Mouse (Mus musculus): ENCODE results near the gene Hdhd5.

Hdhd5 gene

GRCm38 (mm10) chr6:120483211-120483626, 47.9 kb downstream of the Hdhd5 start:
- DNase-seq (ENCODE audit: low read depth, low spot score) = no peak

GRCm38 (mm10) chr6:120482756-120483155, 48.4 kb downstream of the Hdhd5 start:
- no peak for DNase-seq (ENCODE audit: low read depth, low spot score)

- DNase-seq (ENCODE audit: low read depth, low spot score) = no peak
Observed at GRCm38 (mm10) chr6:120482021-120482420, 49.1 kb downstream of the Hdhd5 start.

- no peak for DNase-seq (ENCODE audit: low read depth, low spot score)
Observed at GRCm38 (mm10) chr6:120481538-120481937, 49.6 kb downstream of the Hdhd5 start.

GRCm38 (mm10) chr6:120480361-120480760, 50.8 kb downstream of the Hdhd5 start:
- DNase-seq (ENCODE audit: low read depth, low spot score) = no peak

- DNase-seq (ENCODE audit: low read depth, low spot score) = peak; percentile 41
Observed at GRCm38 (mm10) chr6:120479302-120479701, 51.8 kb downstream of the Hdhd5 start.

GRCm38 (mm10) chr6:120475288-120475687, 55.8 kb downstream of the Hdhd5 start:
- no peak for DNase-seq (ENCODE audit: low read depth, low spot score)

GRCm38 (mm10) chr6:120473427-120473826, 57.7 kb downstream of the Hdhd5 start:
- DNase-seq (ENCODE audit: low read depth, low spot score) = peak; percentile 48

- DNase-seq (ENCODE audit: low read depth, low spot score) = no peak
Observed at GRCm38 (mm10) chr6:120472455-120473140, 58.5 kb downstream of the Hdhd5 start.

GRCm38 (mm10) chr6:120471991-120472441, 59.1 kb downstream of the Hdhd5 start:
- no peak for DNase-seq (ENCODE audit: low read depth, low spot score)

- peak; percentile 34 for DNase-seq (ENCODE audit: low read depth, low spot score)
Observed at GRCm38 (mm10) chr6:120470666-120471065, 60.5 kb downstream of the Hdhd5 start.

- DNase-seq (ENCODE audit: low read depth, low spot score) = no peak
Observed at GRCm38 (mm10) chr6:120469770-120470169, 61.3 kb downstream of the Hdhd5 start.

- DNase-seq (ENCODE audit: low read depth, low spot score) = no peak
Observed at GRCm38 (mm10) chr6:120469268-120469667, 61.9 kb downstream of the Hdhd5 start.

GRCm38 (mm10) chr6:120468259-120468658, 62.9 kb downstream of the Hdhd5 start:
- no peak for DNase-seq (ENCODE audit: low read depth, low spot score)

GRCm38 (mm10) chr6:120466609-120467329, 64.3 kb downstream of the Hdhd5 start:
- DNase-seq (ENCODE audit: low read depth, low spot score) = no peak

GRCm38 (mm10) chr6:120465393-120465792, 65.7 kb downstream of the Hdhd5 start:
- DNase-seq (ENCODE audit: low read depth, low spot score) = no peak

GRCm38 (mm10) chr6:120464406-120464939, 66.6 kb downstream of the Hdhd5 start:
- no peak for DNase-seq (ENCODE audit: low read depth, low spot score)

GRCm38 (mm10) chr6:120463884-120464283, 67.2 kb downstream of the Hdhd5 start:
- DNase-seq (ENCODE audit: low read depth, low spot score) = no peak

- DNase-seq (ENCODE audit: low read depth, low spot score) = no peak
Observed at GRCm38 (mm10) chr6:120463086-120463871, 67.8 kb downstream of the Hdhd5 start, which contains the start of gene Il17ra. Gene Il17ra (plus strand): TSS chr6:120463247.

GRCm38 (mm10) chr6:120462251-120462650, 68.9 kb downstream of the Hdhd5 start:
- DNase-seq (ENCODE audit: low read depth, low spot score) = no peak

GRCm38 (mm10) chr6:120461217-120461616, 69.9 kb downstream of the Hdhd5 start:
- no peak for DNase-seq (ENCODE audit: low read depth, low spot score)
